Mouse (Mus musculus) left cerebral cortex, postnatal 4 days (tissue): Measurements from ENCODE around the gene Arfgef2. TPM values are rescaled to one million over a fixed set of nuclear protein-coding genes. Genes with fewer than 3 reads are reported as not detected.
A peak's percentile ranks its signal among the peaks of the same experiment; 100 is the strongest.
"Not testable (repeated sequence)": the region's sequence is repeated elsewhere in the genome, so short reads cannot be mapped to it uniquely, and the experiment has no call there.

Experiments
- DNase-seq: peaks from one replicate; pipeline ENCODE4 v3.0.0-alpha.2; 2022
- intact Hi-C: fragments of 180-260 bp; cut with DNase I; formaldehyde crosslinking; loops from one replicate; pipeline ENCODE4 v1.15.1; 2025
- total RNA-seq, 2 experiments: library from RNA; stranded (reverse); gene quantifications; 2 replicates each; pipeline ENCODE4 v1.2.3; 2021

Arfgef2 gene
- total RNA-seq: 10 to 100 TPM; 34.4 to 35.3 TPM

DNA sequence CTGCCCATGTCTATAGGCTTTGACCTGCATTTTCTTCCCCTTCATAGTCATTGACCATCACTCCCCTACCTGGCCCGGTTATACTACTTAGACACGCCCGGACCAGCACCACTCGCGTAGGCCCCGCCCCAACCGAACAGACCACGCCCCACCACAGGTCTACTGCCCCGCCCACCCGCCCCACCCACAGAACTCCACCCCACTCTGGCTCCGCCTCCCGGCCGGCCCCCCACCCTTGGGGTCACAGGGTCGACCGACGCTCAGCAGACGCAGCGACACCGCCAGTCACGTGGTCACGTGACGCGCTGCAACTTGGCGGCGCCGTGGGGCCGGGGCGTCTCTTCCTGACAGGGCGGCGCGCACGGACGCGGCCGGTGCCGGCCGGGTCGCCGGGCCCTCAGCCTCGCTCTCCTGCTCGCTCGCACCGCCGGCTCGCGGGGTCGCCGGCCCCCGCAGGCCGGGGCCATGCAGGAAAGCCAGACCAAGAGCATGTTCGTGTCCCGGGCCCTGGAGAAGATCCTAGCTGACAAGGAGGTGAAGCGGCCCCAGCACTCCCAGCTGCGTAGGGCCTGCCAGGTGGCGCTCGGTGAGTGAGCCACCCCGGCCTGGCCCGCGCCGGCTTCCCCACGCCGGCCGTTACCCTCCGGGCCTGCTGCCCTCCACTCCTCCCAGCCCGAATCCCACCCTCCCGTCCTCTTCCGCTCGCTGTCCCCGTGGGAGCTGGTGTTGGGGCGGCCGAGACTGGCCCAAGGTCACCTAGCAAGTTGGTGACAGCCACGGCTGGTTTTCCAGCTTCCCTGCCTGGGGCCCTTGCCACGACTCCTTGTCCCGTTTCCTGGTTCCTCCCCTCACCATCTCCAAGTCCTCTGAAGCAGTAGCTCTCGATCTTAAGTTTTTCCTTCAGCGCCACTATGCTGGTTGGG is at the start of gene Arfgef2:
TSS of gene Arfgef2 (plus strand) at position 339 of the 923 bp plus-strand sequence.
- peak; percentile 88 for DNase-seq
- intact Hi-C loops: no loop called here

GRCm38 (mm10) chr2:166757969-166758368 is 47.4 kb upstream of the Arfgef2 start:
- intact Hi-C loops: no loop called here

DNA sequence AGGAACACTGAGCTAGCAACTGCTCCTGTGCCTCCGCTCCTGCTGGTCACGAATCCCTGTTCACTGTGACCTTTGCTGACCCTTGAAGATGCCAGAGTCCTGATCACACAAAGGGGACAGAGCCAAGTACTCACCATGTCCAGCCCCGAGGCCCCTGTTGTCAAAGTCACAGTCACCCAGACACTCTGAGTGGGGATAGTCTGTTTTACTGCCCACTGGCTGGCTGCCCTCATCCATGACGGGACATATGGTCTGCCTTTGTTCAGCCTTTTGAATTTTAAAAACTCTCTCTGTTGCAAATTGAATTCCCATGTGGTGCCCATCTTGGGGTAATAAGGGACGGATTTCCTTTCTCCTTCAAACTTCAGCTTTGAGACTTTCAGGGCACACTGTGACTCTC is 41.3 kb upstream of the Arfgef2 start:
- peak; percentile 40 for DNase-seq
- intact Hi-C loops: no loop called here

More at GRCm38 (mm10) chr2:166757969-166758368, 47.4 kb upstream of the Arfgef2 start:
- DNase-seq: no peak

DNA sequence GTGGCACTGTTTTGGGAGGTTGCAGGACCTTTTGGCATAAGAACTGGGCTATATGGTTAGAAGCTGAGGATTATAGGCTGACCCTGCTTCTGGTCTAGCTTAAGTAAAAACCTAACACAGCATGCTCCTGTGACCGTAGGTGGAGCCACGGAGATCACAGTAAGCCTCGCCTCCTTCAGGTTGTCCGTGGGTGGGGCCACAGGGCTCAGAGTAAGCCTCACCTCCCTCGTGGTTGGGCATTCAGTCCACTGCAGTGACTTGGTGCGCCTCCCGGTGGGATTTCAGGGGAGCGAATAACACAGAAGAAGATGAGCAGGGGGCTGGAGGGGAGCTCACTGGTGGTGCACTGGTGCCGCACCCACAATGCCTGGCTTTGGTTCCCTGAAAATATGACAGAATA is 37.8 kb upstream of the Arfgef2 start:
- no peak for DNase-seq
- intact Hi-C loops: no loop called here

DNA sequence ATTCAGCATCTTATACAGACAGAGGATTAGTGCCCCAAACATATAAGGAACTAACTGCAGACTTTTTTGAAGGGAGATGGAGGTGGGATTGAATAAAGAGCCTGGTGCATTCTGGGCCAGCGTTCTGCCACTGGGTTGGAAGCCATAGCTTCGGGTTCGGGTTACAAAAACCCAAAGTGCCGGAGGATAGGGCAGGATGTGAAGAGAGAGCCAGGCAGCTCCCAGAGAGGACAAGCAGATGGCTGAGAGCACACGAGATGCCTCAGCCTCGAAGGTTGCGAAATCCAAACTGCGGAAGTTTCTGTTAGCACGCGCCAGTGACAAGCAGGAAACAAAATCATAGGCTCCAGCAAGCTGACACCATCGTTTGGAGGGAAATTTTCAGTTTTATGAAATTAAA is 34.0 kb upstream of the Arfgef2 start:
- DNase-seq: no peak
- intact Hi-C loops: no loop called here

DNA sequence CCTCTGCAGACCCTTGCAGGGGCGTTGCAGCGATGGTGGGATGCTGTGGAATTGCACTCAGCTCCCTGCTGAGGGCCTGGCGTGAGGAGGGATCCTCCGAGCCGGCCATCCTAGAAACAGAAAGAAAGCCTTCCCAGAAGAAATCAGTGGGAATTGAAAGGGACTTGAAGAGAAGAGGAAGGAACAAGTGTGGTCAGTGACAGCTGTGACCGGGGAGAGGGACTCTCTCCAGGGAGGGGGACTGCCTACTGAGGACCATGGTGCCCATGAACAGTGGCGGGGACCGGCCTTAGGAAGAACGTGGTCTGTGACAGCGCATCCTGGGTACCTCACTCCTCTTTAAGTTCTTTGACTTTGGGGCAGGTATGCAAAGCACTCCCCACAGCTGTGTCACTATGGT is 31.8 kb upstream of the Arfgef2 start:
- intact Hi-C loops: no loop called here
- DNase-seq: no peak

- DNase-seq: no peak
- intact Hi-C loops: no loop called here
These were observed 31.1 kb upstream of the Arfgef2 start for GRCm38 (mm10) chr2:166774275-166774674.

DNA sequence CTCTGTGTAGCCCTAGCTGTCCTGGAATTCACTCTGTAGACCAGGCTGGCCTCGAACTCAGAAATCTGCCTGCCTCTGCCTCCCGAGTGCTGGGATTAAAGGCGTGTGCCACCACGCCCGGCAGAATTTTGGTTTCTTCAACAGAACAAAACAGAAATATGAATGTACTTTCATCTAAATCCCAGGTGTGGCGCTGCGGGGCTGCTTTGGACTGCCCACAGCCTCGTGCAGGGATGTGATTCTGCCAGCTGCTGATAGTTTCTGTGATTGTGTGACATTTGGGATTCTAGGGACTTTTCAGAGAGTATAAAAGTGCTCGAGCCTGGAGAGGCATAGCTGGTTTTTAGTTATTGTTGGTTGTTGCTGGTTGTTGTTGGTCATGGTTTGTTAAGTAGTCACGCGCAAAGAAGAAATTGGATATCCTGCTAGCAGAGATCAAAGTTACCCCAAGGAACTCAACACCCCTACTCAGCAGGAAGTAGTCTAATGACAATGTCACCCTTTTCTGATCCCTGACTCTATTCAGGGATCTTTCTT is 30.0 kb upstream of the Arfgef2 start:
- DNase-seq: no peak
- intact Hi-C loops: no loop called here

DNA sequence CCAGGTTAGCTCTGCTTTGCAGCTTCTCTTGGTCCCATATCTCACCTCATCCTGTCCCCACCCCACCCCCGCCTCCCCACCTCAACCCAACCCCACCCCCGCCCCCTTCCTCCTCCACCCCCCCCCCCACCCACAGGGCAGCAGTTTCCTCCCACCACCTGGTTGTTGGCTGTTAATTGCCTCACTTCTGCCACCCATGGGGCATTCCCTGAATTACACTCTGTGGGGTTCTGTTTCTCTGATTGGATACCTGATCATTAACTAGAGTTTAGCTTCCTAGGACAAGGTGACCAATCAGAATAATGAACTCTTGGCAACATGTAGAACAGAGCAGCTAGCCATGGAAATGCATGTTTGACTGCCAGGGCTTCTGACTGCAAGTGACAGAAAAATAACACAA is 29.1 kb upstream of the Arfgef2 start:
- DNase-seq: peak; percentile 49
- intact Hi-C loops: no loop called here

- intact Hi-C loops: no loop called here
- DNase-seq: no peak
These were observed 25.4 kb upstream of the Arfgef2 start for GRCm38 (mm10) chr2:166779956-166780355.

DNA sequence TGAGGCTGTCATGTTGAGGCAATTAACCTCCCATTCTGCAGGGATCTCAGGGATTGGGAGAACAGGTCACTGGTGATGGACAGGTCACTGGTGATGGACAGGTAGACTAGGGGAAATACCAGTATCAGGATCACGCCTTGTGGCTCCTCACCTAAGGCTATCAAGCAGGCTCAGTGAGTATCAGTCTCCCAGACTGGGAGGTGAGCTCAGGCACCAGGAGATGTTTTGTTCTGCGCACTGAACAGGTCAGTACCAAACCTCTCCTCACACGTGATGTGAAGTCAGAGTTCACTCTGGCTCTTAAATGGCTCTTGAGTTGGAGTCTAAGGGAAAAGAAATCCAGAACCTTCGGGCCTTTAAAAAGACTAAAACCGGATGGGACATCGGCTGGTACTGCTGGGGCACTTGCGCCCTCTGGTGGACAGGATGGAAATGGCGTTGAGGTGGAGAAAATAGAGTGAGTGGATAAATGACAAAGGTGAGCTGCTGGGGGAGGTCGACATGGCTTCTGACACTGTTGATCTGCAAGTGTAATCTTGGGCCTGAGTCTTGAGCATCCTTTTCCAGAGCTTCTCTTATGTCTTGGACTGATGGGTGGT is 24.3 kb upstream of the Arfgef2 start:
- DNase-seq: peak; percentile 74
- intact Hi-C loops: loop anchor here (1.0 kb wide), 1 partner anchor 189 kb away; no protein-coding TSS in a partner anchor

DNA sequence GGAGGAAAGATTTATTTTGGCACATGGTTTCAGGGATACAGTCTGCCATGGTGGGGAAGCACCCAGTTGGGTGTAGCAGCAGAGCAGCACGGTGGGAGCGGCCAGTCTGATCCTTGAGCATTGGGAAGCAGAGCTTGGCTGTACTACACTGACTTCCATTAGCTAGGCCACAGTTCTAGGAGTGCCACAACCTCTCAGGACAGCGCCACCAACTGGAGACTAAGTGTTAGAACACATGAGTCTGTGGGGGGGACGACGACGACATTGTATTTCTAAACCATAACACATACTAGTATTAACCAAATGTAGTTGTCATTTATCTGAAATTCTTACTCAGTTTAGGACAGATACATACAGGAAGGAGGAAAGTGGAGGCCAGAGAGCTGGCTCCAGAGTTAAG is 21.0 kb upstream of the Arfgef2 start:
- intact Hi-C loops: no loop called here

DNA sequence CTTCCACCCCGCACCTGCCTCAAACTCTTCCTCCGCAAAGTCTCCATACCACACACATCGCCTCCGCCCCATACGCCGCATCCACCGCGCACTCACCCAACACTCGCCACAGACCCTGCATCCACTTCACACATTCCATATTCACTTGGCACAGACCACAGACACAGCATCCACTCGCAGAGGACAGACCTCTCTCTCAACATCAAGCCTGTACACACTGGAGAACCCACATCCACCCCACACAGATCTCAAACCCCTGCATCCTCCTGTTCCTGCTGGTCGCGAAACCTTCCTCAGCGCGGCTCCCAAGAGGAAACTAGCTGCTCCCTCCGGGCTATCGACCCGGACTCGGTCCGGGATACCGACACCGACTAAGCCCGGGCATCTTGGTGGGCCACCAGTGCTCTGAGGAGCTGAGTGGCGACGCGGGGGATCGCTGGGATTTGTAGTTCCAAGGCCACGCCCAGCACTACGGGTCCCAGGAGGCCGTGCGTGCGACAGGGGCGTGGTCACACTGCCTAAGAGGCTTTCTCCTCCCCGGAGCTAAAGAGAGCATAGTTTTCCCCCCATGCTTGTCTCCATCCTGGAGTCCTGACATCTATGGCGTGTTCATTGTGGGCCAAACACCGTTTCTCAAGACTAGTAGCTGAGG is 18.9 kb upstream of the Arfgef2 start:
- DNase-seq: peak; percentile 93
- intact Hi-C loops: no loop called here

More for the DNA sequence above, 21.0 kb upstream of the Arfgef2 start:
- no peak for DNase-seq

DNA sequence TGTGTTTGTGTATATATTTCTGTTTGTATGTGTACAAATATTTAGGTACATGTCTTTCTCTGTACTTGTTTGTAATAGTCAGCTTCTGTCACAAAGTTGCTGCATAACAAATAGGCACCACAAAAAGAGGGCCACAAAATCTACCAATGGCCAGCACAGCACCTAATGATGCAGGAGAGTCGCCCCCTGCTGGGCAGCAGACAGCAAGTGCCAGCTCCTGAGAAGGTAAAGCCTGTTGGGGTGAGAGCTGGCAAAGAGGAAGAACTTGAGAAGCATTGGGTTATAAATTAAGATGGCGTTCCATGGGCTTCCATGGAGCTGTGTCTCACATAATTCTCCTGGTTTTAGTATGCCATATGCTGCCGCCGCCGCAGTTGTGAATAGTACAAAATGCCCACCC is 13.7 kb upstream of the Arfgef2 start:
- DNase-seq: no peak
- intact Hi-C loops: no loop called here

DNA sequence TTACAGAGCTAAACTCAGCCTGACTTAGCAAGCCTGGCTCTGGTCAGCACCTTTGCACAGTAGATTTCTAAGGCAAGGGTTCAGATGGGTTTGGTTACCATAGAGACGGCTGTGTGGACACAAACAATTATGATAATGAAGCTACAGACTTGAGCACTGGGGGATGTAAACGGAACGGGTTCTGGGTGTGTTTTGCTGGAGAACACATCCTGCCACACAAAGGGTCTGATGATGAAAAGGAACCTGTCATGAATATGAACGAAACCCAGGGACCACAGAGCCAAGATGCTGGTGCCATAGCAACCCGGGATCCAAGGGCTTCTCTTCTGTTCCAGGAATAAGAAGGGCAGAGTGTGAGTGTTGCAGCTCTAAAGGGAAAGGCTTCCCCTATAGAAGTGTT is 13.0 kb upstream of the Arfgef2 start, which contains the start of gene Trp53rkb:
TSS of gene Trp53rkb (plus strand) at position 177 of the 400 bp plus-strand sequence.
- no peak for DNase-seq
- intact Hi-C loops: no loop called here

DNA sequence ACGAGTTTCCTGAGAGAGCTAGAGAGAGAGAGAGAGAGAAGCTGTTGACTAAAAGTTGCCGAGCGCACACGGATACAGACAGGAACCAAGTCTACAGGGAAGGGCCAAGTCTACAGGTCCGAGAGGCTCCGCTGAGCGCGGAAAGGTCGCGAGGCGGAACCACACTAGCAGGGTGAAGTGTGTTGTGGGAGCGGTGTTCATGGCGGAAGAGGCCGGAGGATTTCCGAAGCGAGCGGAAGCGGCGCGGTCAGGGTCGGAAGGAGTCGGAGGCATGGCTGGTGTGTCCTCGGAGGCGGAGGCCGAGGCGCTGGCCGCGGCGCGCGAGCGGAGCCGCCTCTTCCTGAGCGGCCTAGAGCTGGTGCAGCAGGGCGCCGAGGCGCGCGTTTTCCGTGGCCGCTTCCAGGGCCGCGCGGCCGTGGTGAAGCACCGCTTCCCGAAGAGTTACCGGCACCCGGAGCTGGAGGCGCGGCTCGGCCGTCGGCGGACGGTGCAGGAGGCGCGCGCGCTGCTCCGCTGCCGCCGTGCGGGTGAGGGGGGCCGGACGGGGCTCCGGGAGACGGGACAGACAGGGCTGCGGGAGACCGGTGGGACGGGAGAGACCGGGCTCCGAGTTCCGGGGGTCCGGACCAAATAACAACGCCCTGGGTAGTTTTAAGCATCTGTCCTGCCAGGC is 11.7 kb upstream of the Arfgef2 start:
- DNase-seq: peak; percentile 83
- intact Hi-C loops: not testable (repeated sequence)

- no peak for DNase-seq
- intact Hi-C loops: no loop called here
These were observed 5.5 kb upstream of the Arfgef2 start for GRCm38 (mm10) chr2:166799615-166800472.

DNA sequence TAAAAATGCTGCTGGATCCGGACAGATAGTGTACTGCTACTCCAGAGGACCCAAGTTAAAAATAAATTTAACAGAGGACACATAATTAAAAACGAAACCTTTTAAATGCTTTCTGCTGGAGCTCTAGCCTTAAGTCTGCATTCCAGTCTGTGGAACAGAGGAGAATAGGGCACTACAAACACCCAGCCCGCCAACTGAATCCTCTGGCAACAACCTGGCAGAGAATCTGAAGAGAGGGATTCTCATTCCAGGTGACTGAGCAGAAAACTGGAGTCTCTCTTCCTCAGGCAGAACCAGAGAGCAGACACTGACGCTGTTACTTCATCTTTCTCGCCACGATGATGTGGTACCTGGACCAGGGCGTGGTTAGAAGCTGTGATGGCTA is 4.9 kb upstream of the Arfgef2 start:
- no peak for DNase-seq
- intact Hi-C loops: no loop called here

GRCm38 (mm10) chr2:166801436-166801835 is 4.0 kb upstream of the Arfgef2 start:
- intact Hi-C loops: no loop called here
- no peak for DNase-seq

GRCm38 (mm10) chr2:166803298-166803697 is 2.1 kb upstream of the Arfgef2 start:
- DNase-seq: no peak
- intact Hi-C loops: no loop called here
